Mouse (Mus musculus) layer of hippocampus, adult 9-11 months (tissue): ENCODE measurements around the gene Tmprss7.

ENCODE experiments used
- DNase-seq: peaks from one replicate; pipeline ENCODE4 v3.0.0; 2022

The Tmprss7 gene

DNA sequence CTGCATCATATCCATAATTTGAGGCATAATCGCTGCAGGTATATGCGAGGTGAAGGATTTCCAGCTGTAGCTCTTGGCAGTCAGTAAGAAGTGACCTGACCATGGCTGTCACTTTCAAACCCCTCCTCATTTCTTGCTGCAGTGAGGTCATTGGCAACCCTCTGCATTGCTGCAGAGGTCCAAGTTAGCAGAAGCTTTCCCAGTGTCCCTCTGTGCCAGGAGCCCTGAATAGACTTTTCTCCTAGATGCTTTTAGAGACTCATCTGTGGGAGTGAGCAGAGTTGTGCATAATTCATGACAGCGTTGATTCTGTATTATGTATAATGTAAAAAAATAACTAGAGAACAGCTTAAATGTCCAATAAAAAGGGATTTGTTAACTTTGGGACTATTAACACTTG lies 8.2 kb downstream of the Tmprss7 start:
- DNase-seq = no peak

- DNase-seq = peak; percentile 48
Measured at GRCm38 (mm10) chr16:45684815-45685214, 8.6 kb downstream of the Tmprss7 start.

- DNase-seq = no peak
Measured at GRCm38 (mm10) chr16:45676462-45676861, 17.0 kb downstream of the Tmprss7 start.

- DNase-seq = no peak
Measured at GRCm38 (mm10) chr16:45670005-45670404, 23.5 kb downstream of the Tmprss7 start.

- DNase-seq = no peak
Measured at GRCm38 (mm10) chr16:45668178-45668577, 25.3 kb downstream of the Tmprss7 start.

GRCm38 (mm10) chr16:45666136-45666535 lies 27.3 kb downstream of the Tmprss7 start:
- DNase-seq = no peak

- DNase-seq = no peak
Measured at GRCm38 (mm10) chr16:45662381-45662780, 31.1 kb downstream of the Tmprss7 start.

GRCm38 (mm10) chr16:45659596-45659995 lies 33.9 kb downstream of the Tmprss7 start:
- DNase-seq = peak; percentile 44

- DNase-seq = no peak
Measured at GRCm38 (mm10) chr16:45658248-45658647, 35.2 kb downstream of the Tmprss7 start.

DNA sequence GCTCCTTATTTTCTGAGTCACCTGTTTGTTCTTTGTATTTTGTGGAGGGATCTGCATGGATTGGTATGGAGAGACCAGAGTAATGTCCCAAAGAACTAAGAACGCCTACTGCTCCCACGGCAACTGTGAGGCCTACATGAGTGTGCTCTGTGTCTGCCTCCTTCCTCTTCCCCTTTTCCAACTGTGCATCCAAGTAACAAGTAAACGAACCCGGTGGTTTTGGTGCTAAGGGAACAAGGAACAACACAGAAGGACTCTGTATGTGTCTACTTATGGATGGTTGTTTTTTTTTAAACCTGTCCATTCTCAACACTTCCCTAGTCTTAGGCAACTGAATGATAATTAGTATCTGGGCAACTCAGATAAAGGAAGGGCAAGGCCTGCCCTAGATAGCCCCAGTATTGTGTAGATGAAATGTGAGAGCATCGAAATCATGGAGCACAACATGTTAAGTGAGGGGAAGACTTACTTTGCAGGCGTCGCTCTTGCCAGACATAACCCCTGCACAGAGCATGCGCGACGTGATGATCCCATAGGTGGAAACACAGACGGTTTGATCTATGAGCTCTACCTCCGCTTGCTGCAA lies 35.8 kb downstream of the Tmprss7 start:
- no peak for DNase-seq

DNA sequence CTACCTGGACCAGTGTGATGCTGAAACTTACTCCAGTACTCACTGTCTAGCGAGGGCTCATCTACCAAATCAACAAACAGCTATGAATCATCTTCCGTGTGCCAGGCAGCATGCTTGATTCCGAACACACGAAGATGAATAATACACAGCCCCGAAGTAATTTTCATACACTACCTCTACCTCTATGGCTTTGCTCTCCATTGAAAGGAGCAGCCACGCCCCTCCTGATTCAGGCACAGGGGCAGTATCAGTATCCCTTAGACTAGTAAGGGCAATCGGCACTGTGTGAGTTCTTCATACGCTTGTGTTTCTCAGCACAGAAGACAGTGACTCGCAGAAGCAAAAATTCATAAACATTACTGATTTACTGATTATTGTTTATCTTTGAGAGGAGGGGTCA lies 39.0 kb downstream of the Tmprss7 start:
- DNase-seq = no peak

GRCm38 (mm10) chr16:45653934-45654332 lies 39.5 kb downstream of the Tmprss7 start, which contains the start of gene BC016579:
BC016579 (minus strand) TSS chr16:45654068.
- no peak for DNase-seq

DNA sequence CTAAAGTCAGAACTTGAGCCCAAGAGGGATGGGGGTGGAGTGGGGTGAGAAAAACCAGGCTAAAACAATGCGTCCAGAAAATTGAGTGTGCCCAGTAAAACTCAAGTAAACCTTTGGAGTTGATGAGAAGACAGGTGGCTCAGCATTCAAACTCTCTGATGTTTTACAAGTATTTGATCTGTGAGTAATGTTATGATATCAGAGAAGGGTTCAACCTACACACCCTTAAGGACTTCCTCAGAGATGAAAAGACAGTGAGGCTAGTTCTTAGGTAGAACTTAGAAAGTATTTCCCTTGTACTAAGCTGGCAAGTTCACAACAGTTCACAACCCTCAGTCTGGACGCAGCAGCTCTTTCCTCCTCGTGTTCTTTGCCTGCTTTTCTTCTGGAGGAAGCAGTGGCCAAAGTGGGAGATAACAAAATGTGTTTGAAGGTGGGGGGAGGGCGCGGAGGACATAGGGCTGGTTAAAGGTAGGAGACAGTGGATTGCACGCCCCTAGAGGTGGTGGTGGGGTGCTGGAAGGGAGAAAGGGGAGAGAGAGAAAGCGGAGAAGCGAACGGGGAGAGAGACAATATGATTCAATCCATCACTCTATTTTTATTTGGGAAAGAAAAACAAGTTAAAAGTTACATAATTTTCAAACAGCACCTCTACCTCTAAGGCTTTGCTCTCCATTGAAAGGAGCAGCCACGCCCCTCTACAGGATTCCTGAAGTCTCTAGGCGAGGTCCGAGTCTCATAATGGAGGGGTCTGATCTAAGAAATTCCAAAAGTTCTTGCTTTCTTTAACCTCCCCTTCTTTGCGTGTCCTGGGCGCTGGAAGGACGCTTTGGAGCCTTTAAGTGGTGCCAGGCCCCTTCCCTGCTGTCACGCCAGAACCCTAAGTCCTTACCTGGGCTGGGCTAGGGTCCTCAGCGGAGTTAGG lies 40.2 kb downstream of the Tmprss7 start:
- DNase-seq = no peak

DNA sequence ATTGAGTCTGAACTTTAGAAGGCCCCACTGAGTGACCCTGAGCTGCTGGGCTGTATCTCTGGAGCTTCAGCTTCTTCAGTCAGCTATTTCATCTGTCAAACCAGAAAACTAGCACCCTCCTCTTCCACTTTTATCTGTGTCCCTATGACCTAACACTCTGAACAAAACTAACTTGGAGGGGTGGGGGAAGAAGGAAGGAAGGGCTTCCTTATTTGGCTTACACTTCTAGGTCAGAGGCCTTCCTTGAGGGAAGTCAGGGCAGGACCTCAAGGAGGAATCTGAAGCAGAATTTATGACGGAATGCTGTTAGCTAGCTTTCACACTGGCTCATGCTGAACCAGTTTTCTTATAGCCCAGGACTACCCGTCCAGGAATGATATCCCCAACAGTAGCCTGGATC lies 42.0 kb downstream of the Tmprss7 start:
- no peak for DNase-seq

DNA sequence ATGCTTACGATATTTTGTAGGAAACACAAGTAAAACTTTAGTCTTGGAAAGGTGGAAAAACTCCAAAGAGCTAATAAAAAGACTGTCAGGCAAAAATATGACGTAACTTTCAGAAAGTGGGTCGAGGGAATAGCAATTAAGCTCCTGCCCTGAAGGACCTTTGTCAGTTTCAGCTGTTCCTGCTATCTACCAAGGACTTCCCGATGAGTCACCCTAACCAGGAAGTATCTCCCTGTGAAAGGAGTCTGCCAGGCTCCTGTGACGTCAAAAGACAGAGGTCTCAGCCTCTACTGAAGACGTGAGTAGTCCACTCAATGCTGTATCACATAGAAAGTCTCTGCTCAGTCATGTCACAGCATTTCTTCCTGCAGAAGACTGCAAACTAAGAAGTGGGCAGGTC lies 49.1 kb downstream of the Tmprss7 start:
- no peak for DNase-seq

- DNase-seq = no peak
Measured at GRCm38 (mm10) chr16:45643944-45644343, 49.5 kb downstream of the Tmprss7 start.

DNA sequence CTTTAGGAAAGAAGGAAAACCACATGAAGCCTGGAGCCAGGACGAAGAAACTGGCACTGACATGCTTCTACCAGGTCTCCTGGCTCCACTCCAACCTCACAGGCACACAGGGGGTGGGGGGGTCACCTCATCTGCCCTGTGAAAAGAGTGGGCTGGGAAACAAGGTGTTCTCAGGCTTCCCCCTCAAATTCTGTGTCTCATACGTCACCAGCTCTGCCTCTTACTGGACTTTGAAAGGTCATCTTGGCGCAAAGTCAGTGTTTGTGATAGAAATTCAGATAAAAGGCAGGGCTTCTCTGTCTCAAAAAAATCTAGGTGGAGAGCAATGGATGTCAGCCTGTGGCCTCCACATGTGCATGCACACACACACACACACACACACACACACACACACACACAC lies 52.2 kb downstream of the Tmprss7 start:
- DNase-seq = no peak

DNA sequence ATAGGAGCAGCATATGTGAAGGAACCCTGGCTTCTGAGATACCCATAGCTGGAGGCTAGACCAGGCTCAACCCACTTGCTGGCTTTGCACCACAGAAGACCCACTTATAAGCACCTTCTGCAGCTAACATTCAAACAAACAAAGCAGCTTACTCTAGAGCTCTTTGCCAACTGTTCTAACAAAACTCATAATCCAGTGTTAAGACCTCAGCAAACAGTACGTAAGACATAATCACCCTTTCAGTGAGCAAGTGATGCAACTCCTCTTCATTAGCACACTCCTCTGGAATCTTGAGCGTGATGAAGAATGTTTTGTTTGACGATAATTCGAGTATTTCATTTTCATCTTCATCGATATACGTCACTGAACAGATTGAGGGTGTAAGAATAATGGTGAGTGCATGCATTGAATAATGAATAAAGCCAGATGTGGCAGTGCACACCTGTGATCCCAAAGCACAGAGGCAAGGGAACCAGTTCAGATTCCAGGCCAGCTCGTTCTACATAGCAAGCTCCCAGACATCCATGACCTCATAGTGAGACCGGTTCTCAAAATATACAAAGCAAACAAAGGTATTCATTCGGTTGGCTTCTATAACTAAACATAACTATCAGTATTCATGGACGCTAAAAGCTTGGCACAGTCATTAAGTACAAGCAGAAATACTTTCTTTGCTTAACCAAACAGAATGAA lies 53.2 kb downstream of the Tmprss7 start:
- no peak for DNase-seq

DNA sequence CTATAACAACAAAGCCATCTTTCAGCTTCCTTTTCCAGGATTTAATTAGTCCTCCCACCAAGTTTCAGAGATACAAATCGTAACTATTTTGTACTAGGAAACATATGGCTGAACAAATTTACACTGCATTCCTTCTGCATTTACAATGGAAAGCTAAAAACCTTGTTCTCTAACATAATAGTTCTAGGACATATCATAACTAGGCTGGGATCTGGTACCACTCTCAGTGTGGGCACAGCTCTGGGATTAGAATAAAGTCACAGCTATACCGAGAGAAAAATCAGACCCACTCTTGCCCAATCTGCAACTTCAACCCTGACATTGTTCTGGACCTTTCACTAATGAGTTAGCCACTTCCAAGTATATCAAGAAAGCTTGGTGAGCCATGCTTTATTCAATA lies 57.6 kb downstream of the Tmprss7 start:
- DNase-seq = no peak

- DNase-seq = no peak
Measured at GRCm38 (mm10) chr16:45632420-45632819, 61.0 kb downstream of the Tmprss7 start.

- DNase-seq = peak; percentile 36
Measured at GRCm38 (mm10) chr16:45630347-45630960, 63.0 kb downstream of the Tmprss7 start.

DNA sequence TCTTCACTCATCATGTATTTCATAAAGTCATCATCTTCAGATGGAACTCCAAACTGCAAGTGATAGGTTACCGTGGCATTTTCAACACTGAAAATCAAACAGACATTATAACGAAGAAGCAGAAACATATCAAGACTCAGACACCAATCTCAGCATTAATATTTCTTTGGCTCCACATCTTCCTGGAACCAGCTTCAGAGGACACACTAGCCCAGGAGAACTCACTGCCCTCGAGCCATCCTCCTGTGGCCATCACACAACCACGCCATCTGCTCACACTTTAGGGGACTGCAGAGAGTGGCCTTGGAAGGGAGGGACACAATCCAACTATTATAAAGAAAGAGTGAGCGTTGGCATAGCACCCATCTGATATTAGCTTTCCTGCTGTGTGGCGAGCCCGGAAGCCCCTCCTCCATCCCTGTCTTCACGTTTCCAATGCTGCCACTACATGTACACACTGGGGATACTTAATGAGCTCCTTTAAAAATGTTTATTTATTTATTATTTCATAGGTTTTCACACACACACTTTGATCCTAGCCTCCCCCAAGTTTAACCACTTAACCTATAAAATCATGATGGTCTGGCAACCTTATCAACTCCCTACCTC lies 63.9 kb downstream of the Tmprss7 start:
- no peak for DNase-seq

GRCm38 (mm10) chr16:45625342-45625741 lies 68.1 kb downstream of the Tmprss7 start:
- no peak for DNase-seq
